Mouse (Mus musculus) spleen, adult 2 months (tissue): ENCODE measurements around the gene Ivns1abp. TPM values are rescaled to one million over a fixed set of nuclear protein-coding genes. Genes with fewer than 3 reads are reported as not detected.

Experiments used
- DNase-seq, 2 experiments: peaks; one replicate each; pipeline versions ENCODE4 v3.0.0 to v3.0.0-alpha.2; 2012 to 2021; ENCODE audit warnings: low spot score in 2 of 2, low read depth in 1 of 2
- H3K27ac ChIP-seq: fragments of 200-500 bp; 2 replicates; pipeline ENCODE4 v1.5.1; 2012; ENCODE audit warnings: low read length, inconsistent platforms; ENCODE audit not compliant: insufficient read depth
- H3K27me3 ChIP-seq: fragments of 200-500 bp; 2 replicates; pipeline ENCODE4 v1.6.1; 2012; ENCODE audit warnings: mild to moderate bottlenecking, moderate library complexity, low read length, inconsistent platforms; ENCODE audit not compliant: control insufficient read depth, insufficient read depth
- H3K36me3 ChIP-seq: fragments of 200-500 bp; 2 replicates; pipeline ENCODE4 v1.6.1; 2012; ENCODE audit warnings: mild to moderate bottlenecking, low read length, inconsistent platforms; ENCODE audit not compliant: control insufficient read depth, insufficient read depth
- H3K4me1 ChIP-seq: fragments of 200-500 bp; 2 replicates; pipeline ENCODE4 v1.6.1; 2011; ENCODE audit warnings: inconsistent platforms; ENCODE audit not compliant: control insufficient read depth, insufficient read depth, insufficient read length
- H3K4me3 ChIP-seq: fragments of 200-500 bp; 2 replicates; pipeline ENCODE4 v1.5.1; 2011; ENCODE audit warnings: mild to moderate bottlenecking, inconsistent platforms; ENCODE audit not compliant: insufficient read depth, insufficient read length; ENCODE audit errors: extremely low read depth
- CTCF ChIP-seq: fragments of 200-500 bp; IDR thresholded peaks from 2 replicates; pipeline ENCODE4 v1.5.1; 2011; ENCODE audit warnings: mild to moderate bottlenecking, inconsistent platforms; ENCODE audit not compliant: insufficient read depth, insufficient read length, insufficient replicate concordance; ENCODE audit errors: extremely low read depth
- POLR2A ChIP-seq: fragments of 200-500 bp; IDR thresholded peaks from 2 replicates; pipeline ENCODE4 v1.6.1; 2011; ENCODE audit warnings: low read depth, low read length, inconsistent platforms
- WGBS: fragments of 180-500 bp; shearing (Covaris S2); methylation state at CpG from one replicate; pipeline ENCODE4 v1.1.7; 2018; 5-methylcytosine and 5-hydroxymethylcytosine counted together
- polyA plus RNA-seq: library from polyadenylated mRNA; depleted of rRNA; stranded (reverse); fragments of >200 nt; gene quantifications from 2 replicates; pipeline ENCODE4 v1.2.3, GENCODE M21; 2012

Gene Ivns1abp
- polyA plus RNA-seq, 1 experiment = 35.7 TPM

DNA sequence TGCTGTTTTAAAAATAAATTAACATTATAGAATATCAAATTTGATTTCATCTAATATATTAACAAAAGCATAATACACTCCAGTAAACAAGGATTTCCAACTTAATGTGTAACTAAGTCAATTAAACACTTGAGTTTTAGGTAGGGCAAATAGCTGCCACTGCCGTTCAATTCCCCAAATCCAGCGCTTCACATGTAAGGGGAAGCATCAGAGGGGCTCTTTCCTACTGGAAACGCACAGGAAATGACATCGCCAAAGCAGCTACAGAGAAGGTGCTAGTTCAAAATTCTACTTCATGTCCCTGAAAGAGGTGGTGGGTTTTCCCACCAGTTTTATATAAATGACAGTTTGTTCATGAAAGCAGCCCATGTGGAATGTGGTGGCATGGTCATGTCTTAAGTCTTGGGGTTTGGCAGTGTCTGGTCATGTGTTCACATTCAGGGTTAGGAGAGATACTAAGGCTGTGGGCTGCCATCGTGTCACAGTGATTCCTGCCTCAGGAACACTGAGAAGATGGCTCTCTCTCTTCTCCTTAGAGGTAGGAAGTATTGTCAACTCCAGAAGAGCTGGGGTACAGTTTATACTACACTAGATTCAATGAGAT lies 23.5 kb downstream of the Ivns1abp start:
- no peak for TF ChIP-seq POLR2A
- no peak for TF ChIP-seq CTCF
- H3K27ac ChIP-seq = no peak overlapping the region

GRCm38 (mm10) chr1:151368444-151368843 lies 24.2 kb downstream of the Ivns1abp start:
- no peak overlapping the region for H3K27ac ChIP-seq
- 95% methylated on average over 3 of the region's 3 CpGs for WGBS
- DNase-seq = no peak
- peaks cover 7% of the 10 kb centered on the region; the same call in 1 of the 2 replicates for H3K36me3 ChIP-seq
- no peak for TF ChIP-seq POLR2A
- no peak for TF ChIP-seq CTCF
- no peaks in the 10 kb centered on the region for H3K27me3 ChIP-seq
- H3K4me3 ChIP-seq = no peak overlapping the region
- H3K4me1 ChIP-seq = peaks cover 6% of the 10 kb centered on the region; the same call in 1 of the 2 replicates

More for the DNA sequence above, 23.5 kb downstream of the Ivns1abp start:
- H3K4me3 ChIP-seq = no peak overlapping the region
- H3K4me1 ChIP-seq = peaks cover 6% of the 10 kb centered on the region; the same call in 1 of the 2 replicates
- H3K36me3 ChIP-seq = peaks cover 12% of the 10 kb centered on the region
- 93% methylated on average over 5 of the region's 5 CpGs for WGBS
- no peaks in the 10 kb centered on the region for H3K27me3 ChIP-seq
- no peak for DNase-seq

- 65% methylated on average over 3 of the region's 3 CpGs for WGBS
- TF ChIP-seq CTCF (no peak), POLR2A (no peak)
- DNase-seq = no peak
Observed at GRCm38 (mm10) chr1:151370573-151370972, 26.3 kb downstream of the Ivns1abp start.

DNA sequence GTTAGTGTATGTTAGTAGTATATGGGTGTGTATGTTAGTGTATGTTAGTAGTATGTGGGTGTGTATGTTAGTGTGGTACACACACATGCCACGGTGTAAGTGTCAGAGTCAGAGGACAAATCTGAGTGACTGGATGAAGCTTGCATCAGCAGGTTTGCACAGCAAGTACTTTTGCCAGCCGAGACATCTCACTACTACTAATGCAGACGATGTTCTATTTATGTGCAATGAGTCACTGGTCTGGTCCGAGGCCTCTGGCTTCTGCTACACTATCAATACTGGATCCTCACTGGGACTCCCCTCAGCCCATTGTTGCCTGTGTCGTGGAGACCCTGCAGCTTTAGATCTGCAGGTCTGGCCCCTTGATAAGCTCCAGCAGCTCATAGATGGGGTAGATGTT lies 27.3 kb downstream of the Ivns1abp start:
- H3K36me3 ChIP-seq = peaks cover 2% of the 10 kb centered on the region; the same call in 1 of the 2 replicates
- WGBS = 86% methylated on average over 5 of the region's 5 CpGs
- TF ChIP-seq CTCF (no peak), POLR2A (no peak)
- no peak for DNase-seq
- H3K27me3 ChIP-seq = no peaks in the 10 kb centered on the region
- no peak overlapping the region for H3K4me3 ChIP-seq
- H3K27ac ChIP-seq = no peak overlapping the region
- H3K4me1 ChIP-seq = peaks cover 6% of the 10 kb centered on the region; the same call in 1 of the 2 replicates

More at GRCm38 (mm10) chr1:151370573-151370972, 26.3 kb downstream of the Ivns1abp start:
- no peaks in the 10 kb centered on the region for H3K27me3 ChIP-seq
- H3K27ac ChIP-seq = no peak overlapping the region
- H3K4me3 ChIP-seq = no peak overlapping the region
- peaks cover 6% of the 10 kb centered on the region; the same call in 1 of the 2 replicates for H3K4me1 ChIP-seq
- peaks cover 3% of the 10 kb centered on the region; the same call in 1 of the 2 replicates for H3K36me3 ChIP-seq

DNA sequence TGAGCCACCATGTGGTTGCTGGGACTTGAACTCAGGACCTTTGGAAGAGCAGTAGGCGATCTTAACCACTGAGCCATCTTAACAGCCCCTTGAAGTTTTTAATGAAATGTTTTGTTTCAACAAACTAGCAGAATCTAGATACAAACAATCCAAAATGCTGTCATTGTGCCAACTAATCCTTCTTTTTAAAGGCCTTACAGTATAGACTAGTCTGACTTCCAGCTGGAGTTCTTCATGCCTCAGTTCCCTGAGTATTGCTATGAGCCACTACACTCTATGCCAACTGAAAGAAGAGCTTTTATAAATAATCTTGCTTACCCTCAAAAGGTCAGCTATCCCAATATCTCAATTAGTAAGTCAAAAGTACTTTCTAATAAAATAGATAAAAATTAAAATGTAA lies 28.5 kb downstream of the Ivns1abp start:
- H3K36me3 ChIP-seq = peaks cover 2% of the 10 kb centered on the region; the same call in 1 of the 2 replicates
- DNase-seq = no peak
- WGBS = 98% methylated on average over 1 of the region's 1 CpGs
- no peak for TF ChIP-seq POLR2A
- no peak for TF ChIP-seq CTCF
- H3K4me1 ChIP-seq = peaks cover 6% of the 10 kb centered on the region; the same call in 1 of the 2 replicates
- no peak overlapping the region for H3K4me3 ChIP-seq
- H3K27me3 ChIP-seq = no peaks in the 10 kb centered on the region
- H3K27ac ChIP-seq = no peak overlapping the region

GRCm38 (mm10) chr1:151377353-151377752 lies 33.1 kb downstream of the Ivns1abp start:
- Histone ChIP-seq H3K4me3 (no peak overlapping the region), H3K27me3 (no peaks in the 10 kb centered on the region), H3K4me1 (no peaks in the 10 kb centered on the region), H3K27ac (no peak overlapping the region), H3K36me3 (peaks cover 6% of the 10 kb centered on the region)
- WGBS = 96% methylated on average over 3 of the region's 3 CpGs
- TF ChIP-seq CTCF = no peak
- TF ChIP-seq POLR2A = no peak
- no peak for DNase-seq

DNA sequence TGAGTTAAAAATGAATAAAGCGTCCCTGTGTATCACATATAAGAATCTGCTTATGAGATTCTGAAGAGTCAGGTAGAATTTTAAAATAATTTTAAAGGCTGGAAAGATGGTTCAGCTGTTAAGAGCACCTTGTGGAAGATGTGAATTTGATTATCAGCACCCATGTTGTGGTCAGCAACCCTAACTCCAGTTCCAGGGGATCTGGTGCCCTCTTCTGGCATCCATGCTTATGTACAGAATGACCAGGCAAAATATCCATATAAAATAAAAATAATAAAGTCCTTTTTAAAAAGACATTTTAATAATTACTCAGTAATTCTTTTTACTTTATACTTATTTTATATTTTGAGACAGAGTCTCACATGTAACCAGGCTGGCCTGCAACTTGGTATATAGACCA lies 45.8 kb downstream of the Ivns1abp start:
- no peaks in the 10 kb centered on the region for H3K27me3 ChIP-seq
- no peak overlapping the region for H3K27ac ChIP-seq
- no peak overlapping the region for H3K4me3 ChIP-seq
- no peak for TF ChIP-seq POLR2A
- TF ChIP-seq CTCF = peak; percentile 15; the same call in 1 of the 2 replicates
- WGBS = 92% methylated on average over 1 of the region's 1 CpGs
- H3K4me1 ChIP-seq = no peaks in the 10 kb centered on the region
- DNase-seq = no peak
- H3K36me3 ChIP-seq = peaks cover 9% of the 10 kb centered on the region
